Mouse (Mus musculus) ES-E14 (cell line): Measurements from ENCODE around the gene Grip2. TPM values are rescaled to one million over a fixed set of nuclear protein-coding genes. Genes with fewer than 3 reads are reported as not detected.

Experiments
- DNase-seq: peaks from one replicate; pipeline ENCODE4 v3.0.0-alpha.2; 2013; ENCODE audit warnings: low read depth, low spot score
- H3K27ac ChIP-seq: 2 replicates; pipeline ENCODE4 v1.5.1; 2012; ENCODE audit warnings: low read depth, mild to moderate bottlenecking, low read length, moderate library complexity, mixed read lengths; ENCODE audit not compliant: poor library complexity, insufficient read depth, severe bottlenecking
- H3K36me3 ChIP-seq: 2 replicates; pipeline ENCODE4 v1.6.1; 2012; ENCODE audit warnings: mild to moderate bottlenecking, low read length, moderate library complexity, mixed read lengths; ENCODE audit not compliant: control insufficient read depth, poor library complexity, insufficient read depth, severe bottlenecking
- H3K4me1 ChIP-seq, 2 experiments: fragments of 150-350 bp in 1 of 2; sonication (generic) in 1 of 2; 2 replicates each; pipeline ENCODE4 v1.6.1; 2012; ENCODE audit warnings: low read length in 2 of 2, mild to moderate bottlenecking in 1 of 2, mixed read lengths in 1 of 2; ENCODE audit not compliant: control insufficient read depth in 2 of 2, insufficient read depth in 2 of 2, poor library complexity in 1 of 2
- H3K4me3 ChIP-seq, 2 experiments: fragments of 150-350 bp in 1 of 2; sonication (generic) in 1 of 2; 2 replicates each; pipeline ENCODE4 v1.5.1; 2012; ENCODE audit warnings: low read length in 2 of 2, low read depth in 1 of 2, mild to moderate bottlenecking in 1 of 2, mixed read lengths in 1 of 2; ENCODE audit not compliant: insufficient read depth in 1 of 2, poor library complexity in 1 of 2, severe bottlenecking in 1 of 2
- H3K9ac ChIP-seq: 2 replicates; pipeline ENCODE4 v1.6.1; 2012; ENCODE audit warnings: low read depth, mild to moderate bottlenecking, low read length, mixed read lengths; ENCODE audit not compliant: poor library complexity, insufficient read depth, severe bottlenecking
- H3K9me3 ChIP-seq: fragments of 150-350 bp; sonication (generic); 2 replicates; pipeline ENCODE4 v1.6.1; 2012; ENCODE audit warnings: low read depth, mild to moderate bottlenecking, low read length; ENCODE audit not compliant: control insufficient read depth, insufficient read depth
- CHD2 ChIP-seq: IDR thresholded peaks from 2 replicates; pipeline ENCODE4 v1.6.1; 2014; ENCODE audit warnings: mild to moderate bottlenecking, low read depth, low read length, inconsistent platforms
- HCFC1 ChIP-seq: IDR thresholded peaks from 2 replicates; pipeline ENCODE4 v1.6.1; 2012; ENCODE audit warnings: low read length, inconsistent platforms, borderline replicate concordance; ENCODE audit not compliant: insufficient read depth
- MAFK ChIP-seq: IDR thresholded peaks from 2 replicates; pipeline ENCODE4 v1.6.1; 2014; ENCODE audit warnings: mild to moderate bottlenecking, low read depth, low read length, inconsistent platforms; ENCODE audit not compliant: insufficient read depth
- ZC3H11A ChIP-seq: IDR thresholded peaks from 2 replicates; pipeline ENCODE4 v1.6.1; 2012; ENCODE audit warnings: low read depth, mild to moderate bottlenecking, inconsistent platforms, low read length, borderline replicate concordance
- ZNF384 ChIP-seq: IDR thresholded peaks from 2 replicates; pipeline ENCODE4 v1.6.1; 2012; ENCODE audit warnings: low read depth, low read length, inconsistent platforms
- in situ Hi-C, 2 experiments: fragments of 600-800 bp; cut with MboI; formaldehyde crosslinking; loops; one replicate each; pipeline ENCODE4 v1.15.1; 2025; ENCODE audit warnings: low sequenced_read_pairs in 2 of 2, inconsistent platforms in 1 of 2; ENCODE audit not compliant: unreplicated experiment in 2 of 2
- total RNA-seq: library from RNA; depleted of rRNA; stranded (reverse); fragments of 300-350 nt; gene quantifications from 2 replicates; pipeline ENCODE4 v1.2.3, GENCODE M21; 2012

The Grip2 gene
- total RNA-seq, 1 experiment, result 0.58 TPM

- no peak overlapping the region for H3K4me3 ChIP-seq
- no peaks in the 10 kb centered on the region for H3K9me3 ChIP-seq
- no peak overlapping the region for H3K27ac ChIP-seq
- no peak for TF ChIP-seq MAFK
- DNase-seq, result no peak
- no peak overlapping the region for H3K9ac ChIP-seq
- peaks cover 60% of the 10 kb centered on the region for H3K36me3 ChIP-seq
- in situ Hi-C loops, result no loop called here
- H3K4me1 ChIP-seq, result peaks cover 0 to 21% of the 10 kb centered on the region in 2 experiments; a peak in 3 of 4 replicates
These were observed 73.0 kb downstream of the Grip2 start for GRCm38 (mm10) chr6:91754098-91754497.

GRCm38 (mm10) chr6:91752884-91753283 is 74.2 kb downstream of the Grip2 start:
- H3K36me3 ChIP-seq, result peaks cover 64% of the 10 kb centered on the region
- H3K4me3 ChIP-seq, result no peak overlapping the region
- in situ Hi-C loops, result no loop called here
- no peak overlapping the region for H3K27ac ChIP-seq
- DNase-seq, result no peak
- H3K4me1 ChIP-seq, result peaks cover 0 to 17% of the 10 kb centered on the region in 2 experiments; a peak in 3 of 4 replicates
- H3K9ac ChIP-seq, result no peak overlapping the region
- TF ChIP-seq MAFK, result no peak
- no peak for TF ChIP-seq HCFC1
- TF ChIP-seq ZC3H11A, result no peak
- TF ChIP-seq CHD2, result no peak
- no peak for TF ChIP-seq ZNF384
- no peaks in the 10 kb centered on the region for H3K9me3 ChIP-seq

DNA sequence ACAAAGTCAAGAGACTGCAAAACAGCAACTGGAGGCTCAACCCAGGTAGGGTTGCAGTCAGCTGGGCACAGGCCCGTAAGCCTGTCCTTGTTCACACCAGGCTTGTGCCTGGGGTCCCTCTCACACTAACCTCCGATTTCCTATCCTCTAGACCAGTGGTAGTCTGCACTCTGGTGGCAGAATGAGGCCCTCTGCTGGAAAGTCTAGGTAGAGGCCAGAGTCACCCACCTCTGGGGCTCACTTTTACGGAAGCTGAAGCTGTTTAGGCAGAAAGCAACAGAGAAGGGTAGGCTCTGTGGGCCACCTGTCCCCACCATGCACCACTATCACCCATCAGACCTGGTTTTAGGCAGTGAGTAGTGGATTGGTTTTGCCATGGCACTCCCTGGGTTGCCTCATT is 76.1 kb downstream of the Grip2 start:
- peaks cover 0 to 8% of the 10 kb centered on the region in 2 experiments; a peak in 1 of 4 replicates for H3K4me1 ChIP-seq
- no peak for DNase-seq

DNA sequence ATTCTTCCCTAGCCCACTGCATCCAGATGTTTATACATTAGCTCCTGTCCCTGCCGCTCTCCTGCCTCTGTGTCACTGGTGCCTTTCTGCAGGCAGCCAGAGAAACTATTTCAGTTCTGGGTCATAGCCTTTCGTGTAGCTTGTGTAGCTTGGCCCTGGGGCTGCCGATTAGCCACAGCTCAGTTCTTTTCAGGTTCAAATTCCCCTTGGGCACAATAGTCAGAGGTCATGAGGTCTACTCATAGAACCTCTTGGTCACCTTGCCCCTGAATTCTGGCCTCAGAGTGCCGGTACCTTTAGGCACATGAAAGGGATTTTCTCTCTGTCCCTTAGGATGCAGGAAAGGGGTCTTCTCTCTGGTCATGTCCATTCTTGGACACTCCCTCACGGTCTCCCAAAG is 80.3 kb downstream of the Grip2 start:
- no peaks in the 10 kb centered on the region for H3K9me3 ChIP-seq
- no peak for TF ChIP-seq CHD2
- TF ChIP-seq MAFK, result no peak
- TF ChIP-seq ZC3H11A, result no peak
- TF ChIP-seq HCFC1, result no peak
- no peak for TF ChIP-seq ZNF384
- in situ Hi-C loops, result loop anchor here in 1 of 2 experiments (10.0 kb wide), 1 partner anchor 172 kb away; no protein-coding TSS in a partner anchor
- no peak for DNase-seq
- no peak overlapping the region; the same call in 1 of the 2 replicates for H3K27ac ChIP-seq
- H3K36me3 ChIP-seq, result peaks cover 53% of the 10 kb centered on the region
- H3K9ac ChIP-seq, result no peak overlapping the region
- H3K4me3 ChIP-seq, result no peak overlapping the region
- peaks cover 0 to 3% of the 10 kb centered on the region in 2 experiments; a peak in 1 of 4 replicates for H3K4me1 ChIP-seq

More for the DNA sequence above, 76.1 kb downstream of the Grip2 start:
- Histone ChIP-seq H3K9ac (no peak overlapping the region), H3K27ac (no peak overlapping the region), H3K9me3 (no peaks in the 10 kb centered on the region), H3K36me3 (peaks cover 58% of the 10 kb centered on the region), H3K4me3 (no peak overlapping the region)
- TF ChIP-seq ZC3H11A, result 0 out of 2 replicates have a peak, but pooled peaks have one; percentile 27
- no peak for TF ChIP-seq HCFC1
- in situ Hi-C loops, result no loop called here

DNA sequence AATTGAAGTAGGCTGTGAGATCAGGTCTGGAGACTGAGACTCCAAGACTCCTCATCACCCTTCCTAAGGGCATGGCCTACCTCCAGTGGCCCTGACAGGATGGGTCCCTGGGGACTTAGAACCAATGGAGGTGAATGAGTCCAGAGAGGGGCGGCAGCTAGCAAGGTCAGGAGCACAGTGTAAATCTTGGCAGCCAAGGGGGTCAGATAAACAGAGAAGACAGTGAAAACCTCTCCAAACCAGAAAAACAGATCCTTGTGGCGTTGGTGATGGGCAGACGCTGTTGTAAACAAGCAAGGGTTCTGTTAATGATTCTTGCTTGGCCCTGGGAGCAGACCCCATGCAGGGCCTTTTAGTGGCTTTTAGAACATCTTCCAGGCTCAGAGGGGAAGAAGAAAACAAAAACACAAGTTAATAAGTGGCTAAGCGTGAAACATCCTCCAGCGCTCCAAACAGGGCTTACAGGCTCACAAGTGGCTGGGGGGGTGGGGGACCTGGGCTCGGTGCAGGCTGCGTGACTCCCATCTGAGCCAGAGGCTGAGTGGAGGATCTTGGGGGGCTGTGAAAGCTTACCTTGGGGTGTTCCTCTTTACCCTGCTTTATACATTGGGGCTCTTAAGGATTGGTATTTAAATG is 81.0 kb downstream of the Grip2 start:
- in situ Hi-C loops, result loop anchor here in 1 of 2 experiments (10.0 kb wide), 1 partner anchor 171 kb away; no protein-coding TSS in a partner anchor
- TF ChIP-seq HCFC1 (no peak), ZNF384 (no peak), MAFK (no peak), ZC3H11A (no peak), CHD2 (no peak)
- no peak overlapping the region for H3K27ac ChIP-seq

More for the DNA sequence above, 81.0 kb downstream of the Grip2 start:
- H3K4me3 ChIP-seq, result no peak overlapping the region
- H3K9ac ChIP-seq, result no peak overlapping the region
- H3K9me3 ChIP-seq, result no peaks in the 10 kb centered on the region
- DNase-seq, result no peak
- H3K4me1 ChIP-seq, result peaks cover 0 to 3% of the 10 kb centered on the region in 2 experiments; a peak in 1 of 4 replicates
- peaks cover 55% of the 10 kb centered on the region for H3K36me3 ChIP-seq
